Mouse (Mus musculus): Measurements from ENCODE around the gene Ahnak2. TPM values are rescaled to one million over a fixed set of nuclear protein-coding genes. Genes with fewer than 3 reads are reported as not detected.

Gene Ahnak2
- total and polyA plus RNA-seq, 3 experiments = 2.6 to 11.4 TPM; not detected in 1

GRCm38 (mm10) chr12:112794356-112794816, 8.1 kb downstream of the Ahnak2 start:
- peak overlapping the region; percentile 70 for H3K27ac ChIP-seq (ENCODE audit: control insufficient read depth, low read depth, low read length)
- no peaks in the 10 kb centered on the region for H3K9me3 ChIP-seq (replicated peaks; ENCODE audit: insufficient read depth, low read length)
- TF ChIP-seq SMC3 (IDR thresholded peaks at IDR 0.05; ENCODE audit: low read depth, low read length) (no peak), MAFK (IDR thresholded peaks at IDR 0.05; ENCODE audit: borderline replicate concordance, low read depth, low read length) (no peak), MYB (IDR thresholded peaks at IDR 0.05; ENCODE audit: low read depth, low read length) (no peak), TBP (IDR thresholded peaks at IDR 0.05; ENCODE audit: low read depth, low read length) (0 out of 2 replicates have a peak, but pooled peaks have one; percentile 27), POLR2AphosphoS5 (IDR thresholded peaks at IDR 0.05; ENCODE audit: borderline replicate concordance, low read depth, low read length) (no peak), ZNF384 (IDR thresholded peaks at IDR 0.05; ENCODE audit: low read depth, low read length) (no peak), JUND (IDR thresholded peaks at IDR 0.05; ENCODE audit: low read depth, low read length) (peak; percentile 45; the same call in 1 of the 2 replicates), MAZ (IDR thresholded peaks at IDR 0.05; ENCODE audit: low read depth, low read length) (0 out of 2 replicates have a peak, but pooled peaks have one; percentile 43), TAL1 (IDR thresholded peaks at IDR 0.05; ENCODE audit: low read length) (no peak), BHLHE40 (IDR thresholded peaks at IDR 0.05; ENCODE audit: borderline replicate concordance, low read depth, low read length) (peak; percentile 9), CHD2 (IDR thresholded peaks at IDR 0.05; ENCODE audit: low read length) (peak; percentile 77; the same call in 1 of the 2 replicates), RCOR1 (IDR thresholded peaks at IDR 0.05; ENCODE audit: low read depth, low read length) (no peak), EP300 (IDR thresholded peaks at IDR 0.05; ENCODE audit: low read depth in 1 of 2, low read length in 2 of 2) (no peak; a peak in 1 of 4 replicates), CHD1 (IDR thresholded peaks at IDR 0.05; ENCODE audit: low read depth, low read length) (peak; percentile 76; the same call in 1 of the 2 replicates), POLR2A (IDR thresholded peaks at IDR 0.05; ENCODE audit: control insufficient read depth in 1 of 2, insufficient read depth in 1 of 2, low read depth in 1 of 2, low read length in 2 of 2, poor library complexity in 1 of 2) (0 out of 4 replicates have a peak, but pooled peaks of 1 of the 2 experiments have one; percentile 40), SIN3A (IDR thresholded peaks at IDR 0.05; ENCODE audit: low read length) (peak; percentile 33; the same call in 1 of the 2 replicates), ZKSCAN1 (IDR thresholded peaks at IDR 0.05; ENCODE audit: low read depth, low read length) (peak; percentile 17; the same call in 1 of the 2 replicates), RAD21 (IDR thresholded peaks at IDR 0.05; ENCODE audit: low read depth, low read length) (no peak)
- H3K36me3 ChIP-seq (ENCODE audit: control insufficient read depth in 1 of 2, insufficient read depth in 2 of 2, low read length in 2 of 2) = peaks cover 0 to 34% of the 10 kb centered on the region in 2 experiments; a peak in 2 of 4 replicates
- H3K4me3 ChIP-seq (ENCODE audit: control insufficient read depth in 1 of 2, insufficient read depth in 1 of 2, low read depth in 2 of 2, low read length in 2 of 2) = peak overlapping the region; percentile 44 to 46
- peak overlapping the region; percentile 58 for H3K9ac ChIP-seq (ENCODE audit: control insufficient read depth, low read depth, low read length, poor library complexity, severe bottlenecking)
- H3K27me3 ChIP-seq (ENCODE audit: control insufficient read depth in 1 of 2, insufficient read depth in 2 of 2, low read length in 2 of 2) = no peaks in the 10 kb centered on the region
- peaks cover 22 to 58% of the 10 kb centered on the region in 2 experiments for H3K4me1 ChIP-seq (ENCODE audit: control insufficient read depth in 1 of 2, insufficient read depth in 2 of 2, low read length in 2 of 2)
- no peaks in the 10 kb centered on the region; the same call in 1 of the 2 replicates for H3K79me2 ChIP-seq (ENCODE audit: control insufficient read depth, insufficient read depth, low read length, poor library complexity)
- no peak for DNase-seq (ENCODE audit: low read depth, low spot score)

- H3K9ac ChIP-seq (ENCODE audit: control insufficient read depth, low read depth, low read length, poor library complexity, severe bottlenecking) = peak overlapping the region; percentile 26
- peak overlapping the region; percentile 23 to 46; a peak in 3 of 4 replicates for H3K4me3 ChIP-seq (ENCODE audit: control insufficient read depth in 1 of 2, insufficient read depth in 1 of 2, low read depth in 2 of 2, low read length in 2 of 2)
- DNase-seq (ENCODE audit: low read depth, low spot score) = peak; percentile 94
- H3K27me3 ChIP-seq (ENCODE audit: control insufficient read depth in 1 of 2, insufficient read depth in 2 of 2, low read length in 2 of 2) = no peaks in the 10 kb centered on the region
- H3K36me3 ChIP-seq (ENCODE audit: control insufficient read depth in 1 of 2, insufficient read depth in 2 of 2, low read length in 2 of 2) = peaks cover 0 to 33% of the 10 kb centered on the region in 2 experiments; a peak in 2 of 4 replicates
- no peaks in the 10 kb centered on the region; the same call in 1 of the 2 replicates for H3K79me2 ChIP-seq (ENCODE audit: control insufficient read depth, insufficient read depth, low read length, poor library complexity)
- no peaks in the 10 kb centered on the region for H3K9me3 ChIP-seq (replicated peaks; ENCODE audit: insufficient read depth, low read length)
- peaks cover 18 to 52% of the 10 kb centered on the region in 2 experiments for H3K4me1 ChIP-seq (ENCODE audit: control insufficient read depth in 1 of 2, insufficient read depth in 2 of 2, low read length in 2 of 2)
- H3K27ac ChIP-seq (ENCODE audit: control insufficient read depth, low read depth, low read length) = peak overlapping the region; percentile 70
- TF ChIP-seq NRF1 (IDR thresholded peaks at IDR 0.05; ENCODE audit: insufficient read depth, low read depth, low read length, poor library complexity, severe bottlenecking) (0 out of 2 replicates have a peak, but pooled peaks have one; percentile 19), ZKSCAN1 (IDR thresholded peaks at IDR 0.05; ENCODE audit: low read depth, low read length) (peak; percentile 69; the same call in 1 of the 2 replicates), GABPA (IDR thresholded peaks at IDR 0.05; ENCODE audit: low read depth, low read length) (peak; percentile 62; the same call in 1 of the 2 replicates), MEF2A (IDR thresholded peaks at IDR 0.05; ENCODE audit: extremely low read depth, insufficient replicate concordance, low read depth, low read length, poor library complexity, severe bottlenecking) (no peak), ZNF384 (IDR thresholded peaks at IDR 0.05; ENCODE audit: low read depth, low read length) (0 out of 2 replicates have a peak, but pooled peaks have one; percentile 12), POLR2AphosphoS2 (IDR thresholded peaks at IDR 0.05; ENCODE audit: low read length) (peak; percentile 79; the same call in 1 of the 2 replicates), KAT2A (conservative IDR thresholded peaks at IDR 0.05; ENCODE audit: low read depth, low read length) (peak; percentile 53; the same call in 1 of the 2 replicates), ETS1 (IDR thresholded peaks at IDR 0.05; ENCODE audit: low read depth, low read length) (peak; percentile 91), MXI1 (IDR thresholded peaks at IDR 0.05; ENCODE audit: low read depth, low read length) (peak; percentile 91), RCOR1 (IDR thresholded peaks at IDR 0.05; ENCODE audit: low read depth, low read length) (peak; percentile 91), MYB (IDR thresholded peaks at IDR 0.05; ENCODE audit: low read depth, low read length) (no peak), TAL1 (IDR thresholded peaks at IDR 0.05; ENCODE audit: low read length) (peak; percentile 63), JUND (IDR thresholded peaks at IDR 0.05; ENCODE audit: low read depth, low read length) (no peak), TBP (IDR thresholded peaks at IDR 0.05; ENCODE audit: low read depth, low read length) (peak; percentile 88), MYC (IDR thresholded peaks at IDR 0.05; ENCODE audit: low read depth, low read length) (peak; percentile 85), GATA1 (IDR thresholded peaks at IDR 0.05; ENCODE audit: low read depth, low read length) (peak; percentile 93)
Observed at GRCm38 (mm10) chr12:112793601-112794355, 8.7 kb downstream of the Ahnak2 start.

Data from MEL (cell line).